Mouse (Mus musculus) liver, embryonic 14.5 days (tissue): ENCODE data around the gene Nat8f3.
"Not testable (repeated sequence)": the region's sequence is repeated elsewhere in the genome, so short reads cannot be mapped to it uniquely, and the experiment has no call there.

ENCODE experiments used
- CTCF ChIP-seq: IDR thresholded peaks from 2 replicates; pipeline ENCODE4 v1.5.1; 2016; ENCODE audit warnings: antibody characterized with exemption, low read depth, control low read depth
- EP300 ChIP-seq: IDR thresholded peaks from 2 replicates; pipeline ENCODE4 v1.6.1; 2016; ENCODE audit warnings: antibody characterized with exemption, low read depth

- not testable (repeated sequence) for TF ChIP-seq EP300, CTCF
Measured at GRCm38 (mm10) chr6:85810942-85811537, 45.5 kb upstream of the Nat8f3 start.
